Mouse (Mus musculus): ENCODE measurements around the gene Pcca. TPM values are rescaled to one million over a fixed set of nuclear protein-coding genes. Genes with fewer than 3 reads are reported as not detected.

The Pcca gene
- polyA plus RNA-seq, 1 experiment from 2014 or later: 36.0 TPM

DNA sequence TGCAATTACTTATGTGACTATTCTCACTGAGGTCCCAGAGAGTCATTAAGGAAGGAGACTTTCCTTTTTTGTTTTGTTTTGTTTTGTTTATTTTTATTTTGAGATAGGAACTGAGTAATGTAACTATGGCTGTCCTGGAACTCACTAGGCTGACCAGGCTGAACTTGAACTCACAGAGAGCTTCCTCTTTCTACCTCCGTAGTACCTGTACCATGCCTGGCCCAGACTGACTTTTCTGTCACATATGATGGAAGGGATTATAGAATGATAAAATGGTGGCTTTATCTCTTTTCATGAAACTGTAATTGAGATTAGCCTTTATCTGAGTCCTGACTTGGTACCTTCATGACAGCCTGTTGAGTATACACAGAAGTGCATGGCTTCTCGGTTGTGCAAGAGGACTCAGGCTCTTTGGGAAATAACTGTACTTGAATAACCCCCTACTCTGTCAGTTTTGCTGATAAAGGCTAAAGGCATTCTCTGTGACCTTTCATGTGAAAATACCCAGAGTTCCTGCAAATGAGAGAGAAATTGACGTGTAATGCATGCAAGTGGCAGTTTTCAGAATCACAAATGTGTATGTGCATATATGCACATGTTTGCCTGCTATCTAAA, 115.3 kb downstream of the Pcca start:
- Histone ChIP-seq H3K4me2 (ENCODE audit: low read length) (no peak overlapping the region), H3K27ac (no peak overlapping the region), H3K9me3 (replicated peaks; ENCODE audit: low read length) (no peaks in the 10 kb centered on the region), H3K4me1 (replicated peaks; ENCODE audit: insufficient read depth, low read length) (no peaks in the 10 kb centered on the region), H3K9ac (ENCODE audit: low read depth, low read length) (no peak overlapping the region), H3K4me3 (replicated peaks; ENCODE audit: low read depth, low read length) (no peak overlapping the region), H3K36me3 (ENCODE audit: insufficient read depth, low read length) (no peaks in the 10 kb centered on the region), H3K27me3 (ENCODE audit: insufficient read depth, low read length) (no peaks in the 10 kb centered on the region)
- TF ChIP-seq CTCF (IDR thresholded peaks at IDR 0.05; ENCODE audit: low read depth): no peak
- no peak for ATAC-seq (replicated peaks; ENCODE audit: low FRiP score, low read depth)
- DNase-seq (ENCODE audit: low spot score): no peak
- 88% methylated on average over 3 of the region's 3 CpGs for WGBS

DNA sequence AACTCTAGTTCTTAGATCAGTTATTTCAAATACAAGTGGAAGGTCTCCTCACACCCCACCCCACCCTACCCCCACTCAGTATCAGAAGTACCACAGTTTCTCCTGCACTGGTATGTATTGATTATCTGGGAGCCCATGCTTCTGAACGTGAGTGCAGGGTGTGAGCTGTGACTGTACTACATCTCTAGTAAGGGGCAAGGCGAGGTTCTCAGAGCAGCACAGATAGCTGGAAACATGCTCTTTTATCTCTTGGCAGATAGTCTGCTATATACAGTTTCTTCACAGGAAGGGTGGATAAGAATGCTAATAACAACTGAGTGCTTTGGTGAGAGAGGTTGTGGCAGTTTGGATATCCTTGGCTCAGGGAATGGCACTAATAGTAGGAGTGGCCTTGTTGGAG, 117.6 kb downstream of the Pcca start:
- WGBS: 95% methylated on average over 2 of the region's 2 CpGs
- no peak overlapping the region for H3K4me3 ChIP-seq (replicated peaks; ENCODE audit: low read depth, low read length)
- no peaks in the 10 kb centered on the region for H3K36me3 ChIP-seq (ENCODE audit: insufficient read depth, low read length)
- no peaks in the 10 kb centered on the region for H3K9me3 ChIP-seq (replicated peaks; ENCODE audit: low read length)
- H3K9ac ChIP-seq (ENCODE audit: low read depth, low read length): no peak overlapping the region
- no peaks in the 10 kb centered on the region for H3K4me1 ChIP-seq (replicated peaks; ENCODE audit: insufficient read depth, low read length)
- DNase-seq (ENCODE audit: low spot score): no peak
- H3K27me3 ChIP-seq (ENCODE audit: insufficient read depth, low read length): no peaks in the 10 kb centered on the region
- H3K27ac ChIP-seq: no peak overlapping the region
- no peak for ATAC-seq (replicated peaks; ENCODE audit: low FRiP score, low read depth)
- H3K4me2 ChIP-seq (ENCODE audit: low read length): no peak overlapping the region
- no peak for TF ChIP-seq CTCF (IDR thresholded peaks at IDR 0.05; ENCODE audit: low read depth)

DNA sequence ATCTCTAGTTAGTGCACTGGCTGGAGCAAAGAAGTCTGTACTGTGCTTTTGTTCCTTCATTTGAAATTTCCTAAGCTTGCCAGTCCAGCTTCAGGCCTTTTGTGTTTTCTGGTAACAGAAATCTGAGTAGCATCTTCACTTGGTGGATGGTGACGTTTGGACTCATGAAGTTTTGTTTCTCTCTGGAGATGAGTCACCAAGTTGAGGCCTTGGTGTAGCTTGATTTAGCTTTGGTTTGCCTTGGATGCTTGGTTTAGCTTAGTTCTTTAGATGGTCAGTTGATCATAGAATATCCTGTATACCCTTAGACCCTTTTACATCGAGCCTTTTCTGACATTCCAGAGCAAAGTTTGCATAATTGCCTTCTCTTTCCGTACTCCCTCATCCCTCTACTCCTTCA, 141.5 kb downstream of the Pcca start:
- no peak for ATAC-seq (replicated peaks; ENCODE audit: low FRiP score, low read depth)
- Histone ChIP-seq H3K4me1 (replicated peaks; ENCODE audit: insufficient read depth, low read length) (no peaks in the 10 kb centered on the region), H3K27me3 (ENCODE audit: insufficient read depth, low read length) (no peaks in the 10 kb centered on the region), H3K36me3 (ENCODE audit: insufficient read depth, low read length) (no peaks in the 10 kb centered on the region), H3K4me2 (ENCODE audit: low read length) (no peak overlapping the region), H3K27ac (no peak overlapping the region), H3K9ac (ENCODE audit: low read depth, low read length) (no peak overlapping the region), H3K9me3 (replicated peaks; ENCODE audit: low read length) (no peaks in the 10 kb centered on the region), H3K4me3 (replicated peaks; ENCODE audit: low read depth, low read length) (no peak overlapping the region)
- 76% methylated on average over 3 of the region's 3 CpGs for WGBS
- no peak for TF ChIP-seq CTCF (IDR thresholded peaks at IDR 0.05; ENCODE audit: low read depth)
- DNase-seq (ENCODE audit: low spot score): no peak

DNA sequence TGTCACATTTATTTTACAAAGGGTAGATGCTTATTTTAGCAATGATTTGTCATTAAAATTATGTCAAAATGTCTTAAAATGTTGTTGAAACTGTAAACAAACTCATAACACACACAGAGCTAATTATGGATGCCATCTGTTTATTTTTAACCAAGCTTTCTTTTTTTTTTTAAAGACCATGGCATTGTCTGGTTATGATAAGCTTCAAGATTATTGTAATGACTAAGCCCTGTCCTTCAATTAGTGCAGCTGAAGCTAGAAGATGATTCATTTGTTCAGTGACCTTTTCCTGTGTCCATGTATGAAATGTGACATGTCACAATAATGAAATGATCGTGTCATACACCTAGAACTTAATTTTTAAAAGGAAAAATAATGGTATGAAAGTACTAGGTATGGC, 149.5 kb downstream of the Pcca start:
- H3K9ac ChIP-seq (ENCODE audit: low read depth, low read length): no peak overlapping the region
- ATAC-seq (replicated peaks; ENCODE audit: low FRiP score, low read depth) (no peak), DNase-seq (ENCODE audit: low spot score) (no peak)
- no peaks in the 10 kb centered on the region for H3K27me3 ChIP-seq (ENCODE audit: insufficient read depth, low read length)
- H3K4me2 ChIP-seq (ENCODE audit: low read length): no peak overlapping the region
- H3K4me3 ChIP-seq (replicated peaks; ENCODE audit: low read depth, low read length): no peak overlapping the region
- H3K36me3 ChIP-seq (ENCODE audit: insufficient read depth, low read length): no peaks in the 10 kb centered on the region
- no peaks in the 10 kb centered on the region for H3K9me3 ChIP-seq (replicated peaks; ENCODE audit: low read length)
- H3K27ac ChIP-seq: no peak overlapping the region
- no peaks in the 10 kb centered on the region for H3K4me1 ChIP-seq (replicated peaks; ENCODE audit: insufficient read depth, low read length)
- 77% methylated on average over 1 of the region's 1 CpGs for WGBS
- TF ChIP-seq CTCF (IDR thresholded peaks at IDR 0.05; ENCODE audit: low read depth): no peak

DNA sequence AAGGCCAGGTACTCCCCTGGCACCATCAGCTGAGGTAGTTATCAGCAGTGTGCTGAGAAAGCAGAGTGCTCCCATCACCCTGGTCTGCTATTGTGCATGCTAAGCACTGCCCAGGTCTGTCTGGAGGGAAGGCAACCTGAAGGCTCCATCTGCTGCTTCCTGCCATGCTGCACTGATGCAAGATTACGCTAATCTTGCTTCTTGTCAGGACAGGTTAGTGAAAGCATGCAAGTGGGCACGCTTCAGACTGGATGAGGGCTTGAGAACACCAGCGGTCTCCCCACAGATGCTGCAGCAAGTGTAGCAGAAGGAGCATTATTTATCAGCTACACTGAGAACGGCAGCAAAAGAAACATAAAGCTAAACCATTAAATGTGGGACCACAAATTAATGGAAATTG, 150.1 kb downstream of the Pcca start:
- no peak overlapping the region for H3K27ac ChIP-seq
- DNase-seq (ENCODE audit: low spot score): no peak

DNA sequence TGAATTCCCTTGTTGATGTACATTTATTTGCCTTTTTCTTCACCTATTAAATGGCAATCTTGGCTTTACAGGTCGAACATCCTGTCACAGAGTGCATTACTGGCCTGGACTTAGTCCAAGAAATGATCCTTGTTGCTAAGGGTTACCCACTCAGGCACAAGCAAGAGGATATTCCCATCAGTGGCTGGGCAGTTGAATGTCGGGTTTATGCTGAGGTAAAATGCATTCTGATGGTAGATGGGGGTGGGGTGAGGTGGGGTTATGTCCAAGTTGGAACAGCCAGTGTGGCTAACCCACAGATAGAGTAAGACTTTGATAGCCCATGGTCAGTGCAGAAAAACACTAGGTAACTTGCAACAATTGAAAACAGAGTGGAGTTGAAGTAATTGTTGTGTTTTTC, 150.7 kb downstream of the Pcca start:
- no peak overlapping the region for H3K4me2 ChIP-seq (ENCODE audit: low read length)
- H3K27ac ChIP-seq: no peak overlapping the region
- WGBS: 27% methylated on average over 2 of the region's 2 CpGs
- DNase-seq (ENCODE audit: low spot score) (no peak), ATAC-seq (replicated peaks; ENCODE audit: low FRiP score, low read depth) (no peak)
- H3K9me3 ChIP-seq (replicated peaks; ENCODE audit: low read length): no peaks in the 10 kb centered on the region
- H3K9ac ChIP-seq (ENCODE audit: low read depth, low read length): no peak overlapping the region
- no peak overlapping the region for H3K4me3 ChIP-seq (replicated peaks; ENCODE audit: low read depth, low read length)
- no peaks in the 10 kb centered on the region for H3K36me3 ChIP-seq (ENCODE audit: insufficient read depth, low read length)
- no peaks in the 10 kb centered on the region for H3K4me1 ChIP-seq (replicated peaks; ENCODE audit: insufficient read depth, low read length)
- TF ChIP-seq CTCF (IDR thresholded peaks at IDR 0.05; ENCODE audit: low read depth): no peak
- no peaks in the 10 kb centered on the region for H3K27me3 ChIP-seq (ENCODE audit: insufficient read depth, low read length)

More for the DNA sequence above, 150.1 kb downstream of the Pcca start:
- TF ChIP-seq CTCF (IDR thresholded peaks at IDR 0.05; ENCODE audit: low read depth): no peak
- Histone ChIP-seq H3K36me3 (ENCODE audit: insufficient read depth, low read length) (no peaks in the 10 kb centered on the region), H3K4me3 (replicated peaks; ENCODE audit: low read depth, low read length) (no peak overlapping the region), H3K4me2 (ENCODE audit: low read length) (no peak overlapping the region), H3K9ac (ENCODE audit: low read depth, low read length) (no peak overlapping the region), H3K9me3 (replicated peaks; ENCODE audit: low read length) (no peaks in the 10 kb centered on the region), H3K27me3 (ENCODE audit: insufficient read depth, low read length) (no peaks in the 10 kb centered on the region), H3K4me1 (replicated peaks; ENCODE audit: insufficient read depth, low read length) (no peaks in the 10 kb centered on the region)
- no peak for ATAC-seq (replicated peaks; ENCODE audit: low FRiP score, low read depth)
- 85% methylated on average over 4 of the region's 4 CpGs for WGBS

DNA sequence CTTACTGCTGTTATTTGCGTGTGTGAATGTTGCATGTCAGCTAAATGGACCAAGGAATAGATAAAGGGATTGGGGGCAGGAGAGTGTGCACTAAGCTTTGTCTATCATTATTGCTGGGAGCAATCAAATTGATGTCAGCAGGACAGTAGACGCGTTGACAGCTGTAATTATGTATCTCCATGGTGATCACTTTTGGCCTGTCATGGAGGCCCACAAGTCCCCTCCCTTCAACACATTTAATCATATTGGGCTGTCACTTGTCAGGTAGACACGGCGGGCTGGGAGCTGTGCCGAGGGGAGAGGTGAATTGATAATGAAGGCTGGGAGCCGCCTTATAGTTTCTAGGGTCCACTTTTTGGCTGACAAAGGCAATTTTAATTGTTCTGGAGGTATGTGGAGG, 153.3 kb downstream of the Pcca start:
- WGBS: 89% methylated on average over 7 of the region's 7 CpGs
- no peak overlapping the region for H3K4me2 ChIP-seq (ENCODE audit: low read length)
- no peaks in the 10 kb centered on the region for H3K27me3 ChIP-seq (ENCODE audit: insufficient read depth, low read length)
- H3K9ac ChIP-seq (ENCODE audit: low read depth, low read length): no peak overlapping the region
- no peaks in the 10 kb centered on the region for H3K4me1 ChIP-seq (replicated peaks; ENCODE audit: insufficient read depth, low read length)
- H3K9me3 ChIP-seq (replicated peaks; ENCODE audit: low read length): no peaks in the 10 kb centered on the region
- ATAC-seq (replicated peaks; ENCODE audit: low FRiP score, low read depth) (no peak), DNase-seq (ENCODE audit: low spot score) (no peak)
- no peak overlapping the region for H3K27ac ChIP-seq
- TF ChIP-seq CTCF (IDR thresholded peaks at IDR 0.05; ENCODE audit: low read depth): no peak
- H3K36me3 ChIP-seq (ENCODE audit: insufficient read depth, low read length): no peaks in the 10 kb centered on the region
- H3K4me3 ChIP-seq (replicated peaks; ENCODE audit: low read depth, low read length): no peak overlapping the region
